Mouse (Mus musculus) CD4-positive helper T cell, adult 2 months (primary cell): ENCODE measurements at regions not wholly inside any gene's neighbourhood (a gene's known extent, or its start where the extent isn't known, plus 50 kb on each side); places are given as distances from the start of the nearest gene placed in this dataset.
A peak's percentile ranks its signal among the peaks of the same experiment; 100 is the strongest.
"Not testable (repeated sequence)": the region's sequence is repeated elsewhere in the genome, so short reads cannot be mapped to it uniquely, and the experiment has no call there.

Source experiments
- DNase-seq: peaks from one replicate; pipeline ENCODE4 v3.0.0-alpha.2; 2012; ENCODE audit warnings: low read depth, missing footprints, low spot score

DNA sequence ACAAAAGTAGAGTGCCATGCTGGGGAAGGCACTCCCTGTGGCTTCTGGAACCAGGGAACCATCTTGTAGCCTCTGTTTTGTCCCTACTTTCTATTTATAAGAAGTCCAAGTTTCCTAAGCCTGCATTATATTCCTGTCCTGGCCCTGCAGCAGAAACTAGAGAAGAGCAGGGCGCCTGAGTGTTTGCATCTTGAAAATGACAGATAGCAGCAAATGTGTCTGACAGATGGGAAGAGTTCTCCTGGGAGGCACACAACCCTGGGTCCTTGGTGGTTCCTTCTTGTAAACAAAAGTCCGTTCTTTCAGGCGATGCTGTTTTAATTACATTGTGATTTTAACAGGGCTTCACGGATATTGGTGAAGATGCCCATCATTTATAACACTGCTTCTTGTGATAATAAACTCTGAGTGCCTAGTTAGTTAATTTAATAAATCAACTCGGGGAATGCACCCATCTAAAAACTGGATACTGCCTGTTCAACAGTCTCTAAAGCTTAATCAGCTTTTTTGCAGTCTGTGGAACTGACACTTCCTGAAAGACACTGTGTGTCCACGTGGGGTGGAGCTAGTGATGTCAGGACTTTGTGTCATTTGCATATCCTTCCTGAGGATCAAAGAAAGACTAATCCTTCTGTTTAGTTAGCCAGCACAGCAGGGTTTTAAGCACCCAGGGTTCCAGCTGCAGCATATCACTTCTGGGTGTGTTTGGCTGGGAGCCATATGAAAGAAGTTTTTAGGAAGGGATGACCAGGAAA, 188.3 kb upstream of the Ccdc54 start:
- no peak for DNase-seq

DNA sequence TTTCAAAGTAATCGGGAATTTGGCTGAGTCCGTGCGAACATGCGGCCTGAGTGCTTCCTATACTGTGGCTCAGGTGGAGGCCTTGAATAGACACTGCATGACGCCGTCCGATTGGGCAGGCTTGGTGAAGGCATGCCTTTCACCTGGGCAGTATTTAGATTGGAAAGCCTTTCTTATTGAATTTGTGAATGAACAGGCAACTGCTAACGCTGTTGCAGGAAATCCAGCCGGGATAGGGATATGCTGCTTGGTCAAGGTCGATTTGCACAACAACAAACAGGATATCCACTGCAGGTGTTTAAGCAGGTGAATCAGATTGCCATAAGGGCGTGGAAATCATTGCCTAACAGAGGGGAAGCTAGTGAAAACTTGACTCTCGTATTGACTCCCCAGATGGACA, 183.7 kb upstream of the Ccdc54 start:
- not testable (repeated sequence) for DNase-seq

- no peak for DNase-seq
These were observed 175.3 kb upstream of the Ccdc54 start for GRCm38 (mm10) chr16:50766055-50766770.

DNA sequence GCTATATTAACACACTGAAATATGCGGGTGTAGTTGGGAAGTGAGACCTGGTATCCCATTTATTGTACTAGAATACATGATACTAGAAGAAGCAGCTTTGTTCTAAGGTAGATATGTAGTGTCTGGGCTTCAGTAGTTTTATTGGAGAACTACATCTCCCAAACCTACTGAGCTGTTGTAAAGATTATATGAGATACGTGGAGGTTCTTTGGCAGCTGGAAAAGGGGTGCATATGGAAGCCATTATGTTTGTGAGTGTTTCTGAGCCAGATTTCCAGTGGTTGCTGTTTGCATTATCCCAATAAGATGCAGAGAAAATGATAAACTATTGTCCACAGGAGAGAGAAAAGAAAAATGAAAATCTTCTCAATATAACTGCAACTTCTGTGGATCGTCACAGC, 171.1 kb upstream of the Ccdc54 start:
- DNase-seq = no peak

DNA sequence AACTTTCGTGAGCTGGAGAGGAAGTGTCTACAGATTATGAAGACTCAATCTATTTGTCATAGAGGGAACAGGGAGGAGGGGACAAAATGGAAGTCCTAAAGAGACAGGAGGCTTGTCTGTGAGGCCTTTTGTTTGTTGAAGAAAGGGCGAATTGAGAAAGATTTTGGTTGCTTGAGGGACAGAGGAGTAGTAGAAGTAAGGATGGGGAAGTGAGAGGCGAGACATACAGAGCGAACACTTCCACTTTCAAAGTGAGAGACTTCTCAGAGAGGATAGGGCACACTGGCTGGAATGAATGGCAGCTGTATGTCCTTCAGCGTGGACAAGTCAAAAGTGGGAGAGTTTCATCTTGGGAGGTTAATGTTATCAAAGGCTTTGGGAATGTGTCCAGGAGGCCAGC, 169.0 kb upstream of the Ccdc54 start:
- DNase-seq = no peak

DNA sequence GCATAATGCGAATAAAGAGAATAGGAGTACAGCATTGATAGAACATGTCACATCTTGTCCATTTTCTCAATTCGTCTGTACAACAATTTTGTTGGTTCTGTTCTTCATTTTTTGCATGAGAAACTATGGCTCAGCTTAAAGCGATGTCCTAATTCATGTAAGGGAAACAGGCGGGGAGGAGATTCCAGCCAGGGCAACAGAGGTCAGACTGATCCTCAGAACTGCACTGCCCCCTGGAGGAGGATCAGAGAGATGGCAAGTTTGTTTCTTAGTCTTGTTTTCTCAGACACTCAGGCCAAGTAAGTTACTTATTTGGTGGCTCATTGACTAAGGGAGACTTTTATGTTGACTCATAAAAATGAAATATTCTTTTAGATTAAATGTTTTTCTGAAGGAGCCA, 165.7 kb upstream of the Ccdc54 start:
- DNase-seq = peak; percentile 41

- no peak for DNase-seq
These were observed 162.8 kb upstream of the Ccdc54 start for GRCm38 (mm10) chr16:50753612-50754389.

DNA sequence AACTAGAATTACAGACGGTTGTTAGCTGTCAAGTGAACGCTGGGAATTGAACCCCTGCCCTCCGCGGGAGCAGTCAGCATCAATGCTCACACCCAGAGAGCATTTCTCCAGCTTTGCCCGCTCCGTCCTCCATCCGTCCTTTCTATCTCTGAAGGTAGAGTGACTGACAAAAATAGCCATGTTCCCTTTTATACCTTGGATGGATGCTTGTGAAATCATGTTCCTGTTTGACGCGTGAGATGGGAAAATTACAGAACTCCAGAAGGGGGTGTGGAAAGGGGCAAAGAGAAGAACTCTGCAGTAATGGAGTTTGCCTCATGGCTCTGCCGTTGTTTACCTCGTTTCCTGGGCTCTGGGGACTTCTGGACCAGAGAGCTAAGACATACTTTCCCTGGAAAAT, 162.1 kb upstream of the Ccdc54 start:
- DNase-seq = no peak

DNA sequence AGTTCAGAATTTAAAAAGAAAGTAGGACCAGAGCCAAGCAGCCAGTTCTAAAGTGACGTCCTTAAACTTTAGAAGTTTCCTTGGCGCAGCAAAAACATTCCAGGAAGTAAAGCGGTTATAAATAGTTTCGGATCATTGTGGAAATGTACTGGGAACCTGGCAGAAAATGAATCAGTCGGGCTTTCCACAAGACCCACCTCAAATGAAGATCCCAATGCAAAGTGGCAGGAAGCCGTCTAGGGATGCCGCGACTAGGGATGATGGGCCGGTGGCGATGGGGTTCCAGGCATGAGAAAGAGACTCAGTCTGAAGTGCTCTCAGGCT, 161.3 kb upstream of the Ccdc54 start:
- DNase-seq = no peak

DNA sequence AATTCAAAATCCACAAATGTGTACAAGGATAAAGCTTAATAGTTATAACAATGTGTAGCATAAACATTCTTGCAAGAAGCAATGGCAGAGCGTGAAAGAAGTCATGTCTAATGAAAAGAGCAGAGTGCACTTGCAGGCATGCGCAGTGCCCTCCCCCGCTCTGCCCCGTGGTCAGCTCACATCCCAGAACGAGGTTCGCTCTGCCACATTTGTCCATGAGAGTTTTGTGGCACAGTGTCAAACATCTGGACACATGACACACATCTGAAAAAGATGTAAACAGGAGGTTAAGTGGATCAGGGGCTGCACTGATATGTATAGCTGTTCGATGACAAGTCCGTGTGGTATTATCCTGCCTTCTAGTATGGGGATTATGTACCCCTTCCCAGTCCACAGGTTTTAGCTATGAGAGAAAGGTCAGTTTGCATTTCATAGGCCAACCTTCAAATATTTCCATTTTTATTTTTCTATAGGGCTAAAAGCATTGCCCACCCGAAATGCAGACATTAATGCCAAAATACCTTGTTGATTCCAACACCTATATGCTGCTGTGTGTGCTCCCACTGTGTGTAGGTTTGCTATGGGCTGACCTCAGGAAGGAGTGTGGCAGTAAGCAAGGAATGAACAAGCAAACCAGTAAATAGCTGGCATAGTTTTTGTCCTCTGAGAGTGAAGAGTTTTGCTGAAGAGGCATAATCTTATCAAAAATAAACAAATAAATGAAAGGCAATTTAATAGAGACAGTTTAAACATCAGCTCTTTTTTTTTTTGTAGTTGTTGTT, 160.7 kb upstream of the Ccdc54 start:
- DNase-seq = no peak

- no peak for DNase-seq
These were observed 156.7 kb upstream of the Ccdc54 start for GRCm38 (mm10) chr16:50747698-50748097.

DNA sequence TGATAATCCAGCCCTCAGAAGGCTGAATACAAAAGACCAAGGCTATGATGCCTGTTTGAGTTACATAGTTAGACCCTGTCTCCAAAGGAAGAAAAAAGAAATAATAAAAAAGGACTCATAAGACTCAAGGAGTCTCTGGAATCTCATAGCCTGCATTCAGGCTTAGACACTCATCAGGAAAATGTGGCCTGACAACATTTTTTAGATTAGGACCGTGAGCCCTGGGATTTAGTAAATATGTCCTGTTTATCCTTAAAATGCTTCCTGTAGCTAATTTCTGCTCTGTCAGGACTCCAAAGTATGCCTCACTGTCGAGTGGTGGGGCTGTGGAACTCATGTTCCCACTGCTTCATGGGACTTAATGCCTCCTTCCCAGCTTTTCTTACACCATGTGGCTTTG, 154.8 kb upstream of the Ccdc54 start:
- no peak for DNase-seq

- peak; percentile 38 for DNase-seq
These were observed 146.5 kb upstream of the Ccdc54 start for GRCm38 (mm10) chr16:50737396-50737843.

- DNase-seq = peak; percentile 90
These were observed 145.4 kb upstream of the Ccdc54 start for GRCm38 (mm10) chr16:50736151-50737047.

DNA sequence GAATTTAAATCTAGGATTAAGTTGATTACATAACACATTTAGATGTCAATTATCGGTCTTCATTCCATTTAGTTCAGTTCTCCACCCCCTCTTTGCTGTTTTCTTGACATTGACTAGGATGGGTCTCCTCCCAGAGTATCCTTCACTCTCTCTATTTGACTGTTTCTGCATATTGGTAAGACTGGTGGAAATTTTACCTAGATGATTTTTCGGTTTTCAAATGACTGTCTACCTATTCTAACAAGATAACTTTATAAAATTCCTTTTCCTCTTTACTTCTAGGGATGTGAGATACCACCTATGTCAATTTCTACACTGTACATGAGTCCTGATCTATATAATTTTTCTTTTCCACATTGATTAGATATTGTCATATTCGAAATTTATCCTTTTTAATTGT, 142.4 kb upstream of the Ccdc54 start:
- no peak for DNase-seq

- peak; percentile 96 for DNase-seq
These were observed 141.4 kb upstream of the Ccdc54 start for GRCm38 (mm10) chr16:50732082-50733006.

DNA sequence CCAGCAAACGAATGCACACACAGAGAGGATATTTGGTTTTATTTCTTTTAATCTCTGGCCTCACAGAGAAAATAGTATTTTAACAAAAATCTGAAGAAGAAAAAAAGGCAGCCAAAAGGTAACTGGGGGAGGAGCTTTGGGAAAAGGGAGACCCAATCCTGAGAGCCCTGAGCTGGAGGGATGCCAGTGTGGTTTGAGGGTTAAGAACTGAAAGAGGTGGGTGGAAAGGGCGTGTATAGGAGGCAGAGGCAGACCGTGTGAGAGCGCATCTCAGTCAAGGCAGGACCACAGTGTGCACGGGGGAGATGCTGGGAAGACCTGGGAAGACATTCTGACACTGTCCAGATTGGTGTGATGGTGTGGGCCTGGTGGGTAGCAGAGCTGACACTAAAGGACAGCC, 138.4 kb upstream of the Ccdc54 start:
- DNase-seq = peak; percentile 43

DNA sequence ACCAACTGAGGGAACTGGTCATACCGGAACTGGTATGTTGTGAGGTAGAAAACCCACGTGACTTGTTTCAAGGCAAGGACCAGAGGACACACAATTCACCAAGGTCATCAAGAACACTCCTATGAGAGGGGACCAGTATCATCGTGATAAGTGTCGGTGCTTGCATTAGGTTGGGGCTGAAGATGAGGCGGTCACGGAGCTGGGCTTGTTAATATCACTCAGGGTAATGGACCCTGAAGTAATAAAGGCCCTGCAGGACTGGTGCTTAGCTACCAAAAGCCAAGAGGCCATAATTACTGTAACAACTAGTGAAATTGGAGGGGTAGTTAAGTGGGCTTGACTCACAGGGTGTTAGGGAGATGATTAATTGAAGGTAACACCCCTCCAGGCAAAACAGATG, 132.2 kb upstream of the Ccdc54 start:
- no peak for DNase-seq

- DNase-seq = peak; percentile 21
These were observed 126.5 kb upstream of the Ccdc54 start for GRCm38 (mm10) chr16:50717306-50718017.
